Mouse (Mus musculus): Measurements from ENCODE around the gene Otulin.

The Otulin gene

DNA sequence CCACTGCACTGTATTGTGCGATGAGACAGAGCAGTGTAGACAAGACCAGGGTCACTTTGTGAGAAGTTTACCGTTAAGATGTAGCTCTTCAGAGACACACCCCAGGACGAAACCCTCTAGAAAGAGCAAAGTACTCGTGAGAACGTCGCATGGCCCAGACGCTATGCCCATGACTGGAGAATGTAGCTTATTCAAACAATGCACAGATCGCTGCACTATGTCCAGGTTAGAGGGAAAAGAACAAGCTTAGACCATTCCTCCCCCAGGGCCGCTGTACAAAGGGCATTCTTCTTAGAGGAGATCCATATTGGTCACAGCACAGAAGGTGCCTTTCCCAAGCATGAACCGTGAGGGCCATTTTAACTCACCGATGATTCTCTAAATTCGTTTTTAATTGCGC lies 128.2 kb downstream of the Otulin start:
- no peak for DNase-seq (ENCODE audit: low spot score)

- DNase-seq (ENCODE audit: low spot score), result no peak
Observed at GRCm38 (mm10) chr15:27500390-27500789, 130.1 kb downstream of the Otulin start.

DNA sequence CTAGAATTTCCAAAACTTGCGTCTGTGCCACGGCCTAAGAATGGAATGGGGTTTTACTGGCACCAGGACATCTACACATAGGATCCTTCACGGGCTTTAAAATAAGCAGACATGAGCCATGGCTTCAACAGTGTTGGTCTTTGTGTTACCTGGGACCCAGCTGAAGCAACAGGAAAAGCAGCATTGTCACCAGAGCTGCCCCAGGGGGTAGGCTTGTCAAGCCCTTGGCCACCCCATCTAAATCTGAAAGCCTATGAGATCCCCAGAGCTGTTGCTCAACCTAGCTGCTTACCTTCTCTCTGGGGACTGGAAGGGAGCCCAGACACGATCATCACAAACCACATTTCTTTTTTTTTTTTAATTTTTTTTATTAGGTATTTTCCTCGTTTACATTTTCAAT lies 132.4 kb downstream of the Otulin start:
- DNase-seq (ENCODE audit: low spot score), result no peak

- DNase-seq (ENCODE audit: low spot score), result no peak
Observed at GRCm38 (mm10) chr15:27497300-27497997, 133.0 kb downstream of the Otulin start.

DNA sequence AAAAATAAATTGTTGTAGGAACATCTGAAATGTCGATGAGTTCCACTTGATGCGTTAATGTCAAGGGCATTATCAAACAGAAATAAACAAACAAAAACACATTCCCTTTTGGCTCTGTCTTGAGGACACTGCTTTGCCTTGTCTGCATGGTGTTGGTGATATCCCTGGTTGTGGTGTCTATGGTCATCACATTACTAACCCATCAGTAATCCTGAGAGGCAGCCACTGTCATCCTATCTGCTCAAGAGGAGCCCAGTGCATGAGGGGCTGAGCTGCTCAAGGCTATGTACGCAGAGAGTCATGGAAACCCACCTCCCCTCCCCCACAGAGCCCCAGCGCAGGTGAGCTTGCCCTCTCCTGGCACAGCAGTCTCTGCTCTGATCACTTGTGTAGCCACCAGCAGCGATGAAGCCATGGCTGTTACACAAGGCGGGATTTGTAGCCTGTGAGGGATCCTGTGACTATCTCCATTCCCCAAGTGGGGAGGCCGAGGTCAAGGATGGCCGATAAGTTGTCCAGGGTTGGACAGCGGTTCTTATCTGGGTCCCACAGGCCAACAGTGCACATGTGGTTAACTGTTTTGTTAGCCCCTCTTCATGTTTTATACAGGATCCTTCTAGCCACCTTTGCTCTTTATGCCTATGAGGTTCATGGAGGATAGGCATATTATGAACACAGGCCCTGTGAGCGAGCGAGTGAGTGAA lies 133.7 kb downstream of the Otulin start:
- DNase-seq (ENCODE audit: low spot score), result no peak

GRCm38 (mm10) chr15:27495981-27496401 lies 134.5 kb downstream of the Otulin start:
- no peak for DNase-seq (ENCODE audit: low spot score)

GRCm38 (mm10) chr15:27493516-27493915 lies 137.0 kb downstream of the Otulin start:
- no peak for DNase-seq (ENCODE audit: low spot score)

GRCm38 (mm10) chr15:27492734-27493133 lies 137.8 kb downstream of the Otulin start:
- no peak for DNase-seq (ENCODE audit: low spot score)

Measured in testis, postnatal 14 days (tissue).